Mouse (Mus musculus) right cerebral cortex, adult 18-20 months (tissue): ENCODE results near the gene Hspb2.

Experiments
- DNase-seq: peaks from one replicate; pipeline ENCODE4 v3.0.0; 2022; ENCODE audit warnings: mixed read lengths

The Hspb2 gene

DNA sequence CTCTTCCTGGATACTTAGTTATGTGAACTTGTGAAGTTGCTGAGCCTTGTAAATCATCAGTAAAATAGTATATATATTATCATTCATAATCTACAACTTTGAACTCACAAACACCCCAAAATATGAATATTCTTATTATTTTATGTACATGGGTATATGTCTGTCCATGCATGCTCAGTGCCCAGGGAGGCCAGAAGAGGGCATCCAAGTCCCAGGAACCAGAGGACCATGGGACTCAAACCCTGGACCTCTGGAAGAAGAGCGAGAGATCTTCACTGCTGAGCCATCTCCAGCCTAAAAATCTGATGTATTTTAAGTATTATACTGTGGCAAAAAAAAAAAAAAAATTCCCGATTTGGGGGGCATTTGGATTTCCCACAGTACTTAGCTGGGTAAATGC is 43.0 kb downstream of the Hspb2 start:
- DNase-seq, result no peak

DNA sequence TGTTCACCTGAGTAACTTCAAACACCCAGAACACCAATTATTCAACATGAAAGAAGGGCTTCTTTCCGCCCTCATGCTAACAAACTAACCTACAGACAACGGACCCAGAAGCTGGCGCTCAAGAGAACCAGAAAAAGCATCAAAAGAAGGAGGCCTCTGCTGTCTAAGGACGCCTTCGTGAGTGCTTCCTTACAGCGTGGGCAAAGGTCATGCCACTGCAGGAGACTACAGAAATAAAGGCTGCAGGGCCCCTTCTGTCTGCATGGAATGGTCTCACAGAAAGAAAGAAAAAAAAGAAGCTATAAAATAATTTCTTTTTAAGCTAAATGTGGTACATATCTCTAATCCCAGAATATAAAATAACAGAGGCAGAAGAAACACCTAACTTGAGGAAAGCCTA is 47.2 kb downstream of the Hspb2 start:
- DNase-seq, result no peak
